Mouse (Mus musculus): ENCODE results near the gene Dock9.

Dock9 gene

GRCm38 (mm10) chr14:121791935-121792334 is 5.7 kb downstream of the Dock9 start:
- no peak for DNase-seq (ENCODE audit: low spot score)

GRCm38 (mm10) chr14:121791112-121791511 is 6.5 kb downstream of the Dock9 start:
- no peak for DNase-seq (ENCODE audit: low spot score)

- no peak for DNase-seq (ENCODE audit: low spot score)
Observed at GRCm38 (mm10) chr14:121789273-121789672, 8.4 kb downstream of the Dock9 start.

GRCm38 (mm10) chr14:121788451-121788850 is 9.2 kb downstream of the Dock9 start:
- no peak for DNase-seq (ENCODE audit: low spot score)

GRCm38 (mm10) chr14:121787430-121787829 is 10.2 kb downstream of the Dock9 start:
- no peak for DNase-seq (ENCODE audit: low spot score)

GRCm38 (mm10) chr14:121786900-121787299 is 10.7 kb downstream of the Dock9 start:
- no peak for DNase-seq (ENCODE audit: low spot score)

GRCm38 (mm10) chr14:121785394-121785793 is 12.2 kb downstream of the Dock9 start:
- no peak for DNase-seq (ENCODE audit: low spot score)

GRCm38 (mm10) chr14:121780942-121781531 is 16.6 kb downstream of the Dock9 start:
- no peak for DNase-seq (ENCODE audit: low spot score)

- no peak for DNase-seq (ENCODE audit: low spot score)
Observed at GRCm38 (mm10) chr14:121780144-121780913, 17.3 kb downstream of the Dock9 start.

- no peak for DNase-seq (ENCODE audit: low spot score)
Observed at GRCm38 (mm10) chr14:121779620-121780019, 18.0 kb downstream of the Dock9 start.

- DNase-seq (ENCODE audit: low spot score): no peak
Observed at GRCm38 (mm10) chr14:121777279-121777831, 20.3 kb downstream of the Dock9 start.

GRCm38 (mm10) chr14:121776749-121777148 is 20.9 kb downstream of the Dock9 start:
- DNase-seq (ENCODE audit: low spot score): no peak

GRCm38 (mm10) chr14:121762021-121762452 is 35.6 kb downstream of the Dock9 start:
- no peak for DNase-seq (ENCODE audit: low spot score)

- no peak for DNase-seq (ENCODE audit: low spot score)
Observed at GRCm38 (mm10) chr14:121760403-121760802, 37.2 kb downstream of the Dock9 start.

- DNase-seq (ENCODE audit: low spot score): no peak
Observed at GRCm38 (mm10) chr14:121754110-121754509, 43.5 kb downstream of the Dock9 start.

- DNase-seq (ENCODE audit: low spot score): no peak
Observed at GRCm38 (mm10) chr14:121752686-121753426, 44.8 kb downstream of the Dock9 start.

- DNase-seq (ENCODE audit: low spot score): no peak
Observed at GRCm38 (mm10) chr14:121749606-121750005, 48.0 kb downstream of the Dock9 start.

- DNase-seq (ENCODE audit: low spot score): no peak
Observed at GRCm38 (mm10) chr14:121749084-121749483, 48.6 kb downstream of the Dock9 start.

GRCm38 (mm10) chr14:121747360-121747759 is 50.3 kb downstream of the Dock9 start:
- DNase-seq (ENCODE audit: low spot score): no peak

- DNase-seq (ENCODE audit: low spot score): no peak
Observed at GRCm38 (mm10) chr14:121743787-121744417, 53.7 kb downstream of the Dock9 start.

- no peak for DNase-seq (ENCODE audit: low spot score)
Observed at GRCm38 (mm10) chr14:121738431-121739403, 58.9 kb downstream of the Dock9 start.
